11 mouse cellular contexts compared by ENCODE assay signal in genomic region chr16:4907386-4907785, GRCm38 (mm10). TPM values are rescaled to one million over a fixed set of nuclear protein-coding genes. Genes with fewer than 3 reads are reported as not detected.
A peak's percentile ranks its signal among the peaks of the same experiment; 100 is the strongest.
DNase-seq lines count a peak whose midpoint lies in the region; ATAC-seq and TF ChIP-seq lines count a peak whose summit lies in the region.
"Had no signal": no experiment of that assay in that cellular context is flagged by ENCODE, and none has a peak within 500 bp of the region (broad histone marks: within the 10 kb centered on the region; RNA-seq: fewer than 3 reads in every experiment).

No protein-coding gene starts in this region.

- no peaks in the 10 kb centered on the region for H3K27me3 ChIP-seq in hindbrain, postnatal 0 days (ENCODE audit: insufficient read depth, low read length)
- H3K27me3 ChIP-seq in hindbrain, embryonic 14.5 days (ENCODE audit: control insufficient read depth, insufficient read depth, low read length) = no peaks in the 10 kb centered on the region
- no peaks in the 10 kb centered on the region for H3K27me3 ChIP-seq in liver, adult 2 months (ENCODE audit: control insufficient read depth, insufficient read depth, low read length)
- H3K27me3 ChIP-seq: forebrain, embryonic 12.5 days; neural tube, embryonic 15.5 days had no signal

- peaks cover 15% of the 10 kb centered on the region for H3K36me3 ChIP-seq in hindbrain, postnatal 0 days (ENCODE audit: insufficient read depth, low read length)
- peaks cover 36% of the 10 kb centered on the region for H3K36me3 ChIP-seq in hindbrain, embryonic 14.5 days (replicated peaks; ENCODE audit: control insufficient read depth, insufficient read depth)
- H3K36me3 ChIP-seq in liver, adult 2 months (ENCODE audit: control insufficient read depth, insufficient read depth, low read length) = peaks cover 9% of the 10 kb centered on the region; the same call in 1 of the 2 replicates

- no peak overlapping the region for H3K4me2 ChIP-seq in hindbrain, postnatal 0 days (ENCODE audit: low read depth, low read length)
- no peak overlapping the region for H3K4me2 ChIP-seq in hindbrain, embryonic 14.5 days (replicated peaks)
- H3K4me2 ChIP-seq: forebrain, embryonic 12.5 days; neural tube, embryonic 15.5 days had no signal

- no peak for TF ChIP-seq POLR2A in liver, adult 2 months (IDR thresholded peaks at IDR 0.05; ENCODE audit: extremely low read depth, insufficient read depth, low read length)

- 0 out of 2 replicates have a peak overlapping the region, but pooled peaks have one; percentile 26 for H3K27ac ChIP-seq in hindbrain, postnatal 0 days
- H3K27ac ChIP-seq in hindbrain, embryonic 14.5 days = no peak overlapping the region
- peak overlapping the region; percentile 26 for H3K27ac ChIP-seq in liver, adult 2 months (replicated peaks; ENCODE audit: insufficient read depth, low read depth, low read length)
- H3K27ac ChIP-seq: forebrain, embryonic 12.5 days; neural tube, embryonic 15.5 days had no signal

- H3K4me3 ChIP-seq in hindbrain, postnatal 0 days (ENCODE audit: low read length) = no peak overlapping the region
- no peak overlapping the region for H3K4me3 ChIP-seq in hindbrain, embryonic 14.5 days (replicated peaks; ENCODE audit: low read length)
- H3K4me3 ChIP-seq in liver, adult 2 months (ENCODE audit: insufficient read depth, low read depth, low read length) = no peak overlapping the region
- H3K4me3 ChIP-seq: forebrain, embryonic 12.5 days; neural tube, embryonic 15.5 days had no signal

- H3K4me1 ChIP-seq in hindbrain, postnatal 0 days (ENCODE audit: insufficient read depth, low read length) = no peaks in the 10 kb centered on the region
- no peaks in the 10 kb centered on the region for H3K4me1 ChIP-seq in hindbrain, embryonic 14.5 days (replicated peaks; ENCODE audit: control insufficient read depth, insufficient read depth, low read length)
- peaks cover 23% of the 10 kb centered on the region for H3K4me1 ChIP-seq in liver, adult 2 months (ENCODE audit: control insufficient read depth, insufficient read depth, low read length)
- H3K4me1 ChIP-seq: forebrain, embryonic 12.5 days had no signal

- ATAC-seq in hindbrain, postnatal 0 days = peak; percentile 42; the same call in 1 of the 2 replicates
- ATAC-seq in hindbrain, embryonic 14.5 days (ENCODE audit: low FRiP score) = no peak
- peak; percentile 12; the same call in 1 of the 2 replicates for ATAC-seq in granulocyte monocyte progenitor cell, adult 5-6 weeks (replicated peaks; ENCODE audit: poor library complexity, severe bottlenecking)

- H3K9me3 ChIP-seq in hindbrain, postnatal 0 days (ENCODE audit: low read length) = no peaks in the 10 kb centered on the region
- no peaks in the 10 kb centered on the region for H3K9me3 ChIP-seq in hindbrain, embryonic 14.5 days (ENCODE audit: control insufficient read depth, low read length)
- H3K9me3 ChIP-seq: forebrain, embryonic 12.5 days; neural tube, embryonic 15.5 days had no signal

- 72% methylated on average over 2 of the region's 2 CpGs for WGBS in hindbrain, postnatal 0 days
- WGBS in hindbrain, embryonic 14.5 days = 85% methylated on average over 2 of the region's 2 CpGs
- WGBS in liver, adult 2 months = 30% methylated on average over 2 of the region's 2 CpGs

- DNase-seq in hindbrain, postnatal 0 days (ENCODE audit: low spot score) = peak; percentile 32
- no peak for DNase-seq in hindbrain, embryonic 14.5 days (ENCODE audit: low spot score)
- peak; percentile 86 for DNase-seq in liver, adult 2 months (ENCODE audit: extremely low read depth, low read depth, low spot score)
- DNase-seq in liver (no peak), adipocyte (ENCODE audit: low spot score) (peak; percentile 86)
- DNase-seq in thymus, postnatal 10 days (ENCODE audit: low spot score in 2 of 2) = no peak
- DNase-seq: cerebellum, adult 8-10 months; heart, postnatal 10 days had no signal

- TF ChIP-seq CTCF in hindbrain, postnatal 0 days (IDR thresholded peaks at IDR 0.05; ENCODE audit: low read depth) = no peak
- no peak for TF ChIP-seq CTCF in liver, adult 2 months (IDR thresholded peaks at IDR 0.05; ENCODE audit: low read depth, low read length)

- no peak overlapping the region for H3K9ac ChIP-seq in hindbrain, postnatal 0 days (replicated peaks; ENCODE audit: low read length)
- H3K9ac ChIP-seq in hindbrain, embryonic 14.5 days = no peak overlapping the region
- no peak overlapping the region for H3K9ac ChIP-seq in liver, adult 2 months (ENCODE audit: low read depth, low read length)
- H3K9ac ChIP-seq: forebrain, embryonic 12.5 days; neural tube, embryonic 15.5 days had no signal

- peaks cover 18% of the 10 kb centered on the region; the same call in 1 of the 2 replicates for H3K79me2 ChIP-seq in liver, adult 2 months (ENCODE audit: control insufficient read depth, insufficient read depth, low read length)

RNA-seq across cellular contexts. Expression of gene Mgrn1, which starts 21.3 kb away (rescaled TPM):
- total RNA-seq in hindbrain, postnatal 0 days (2014; rRNA removed) = 217 and 235 TPM in 2 replicates
- 123 and 126 TPM in 2 replicates for polyA plus RNA-seq in hindbrain, postnatal 0 days (2015; fragmentation: Nextera tagmentation; extraction: Ambion mirVana)
- polyA plus RNA-seq in hindbrain, embryonic 14.5 days (2014; fragmentation: Nextera tagmentation; extraction: Ambion mirVana) = 119 and 122 TPM in 2 replicates
- 28.2 and 42.8 TPM in 2 replicates for total RNA-seq in liver, adult 2 months (2014; rRNA removed)
- polyA plus RNA-seq in liver, adult 2 months (2012; rRNA removed) = 59.0 and 71.0 TPM in 2 replicates
- total RNA-seq in granulocyte monocyte progenitor cell, adult 5-6 weeks (2014; fragmentation: Nextera tagmentation) = 28.3 and 33.5 TPM in 2 replicates
- total RNA-seq in granulocyte monocyte progenitor cell, adult 5-6 weeks (2017) = 16.6 and 21.6 TPM in 2 replicates

RNA-seq across cellular contexts. Expression of gene Ubald1, which starts 27.3 kb away (rescaled TPM):
- 37.6 and 38.8 TPM in 2 replicates for total RNA-seq in hindbrain, postnatal 0 days (2014; rRNA removed)
- polyA plus RNA-seq in hindbrain, postnatal 0 days (2015; fragmentation: Nextera tagmentation; extraction: Ambion mirVana) = 66.3 and 66.6 TPM in 2 replicates
- polyA plus RNA-seq in hindbrain, embryonic 14.5 days (2014; fragmentation: Nextera tagmentation; extraction: Ambion mirVana) = 54.0 and 54.4 TPM in 2 replicates
- total RNA-seq in liver, adult 2 months (2014; rRNA removed) = 4.0 and 7.1 TPM in 2 replicates
- polyA plus RNA-seq in liver, adult 2 months (2012; rRNA removed) = 13.6 and 15.5 TPM in 2 replicates
- 37.0 and 39.8 TPM in 2 replicates for total RNA-seq in granulocyte monocyte progenitor cell, adult 5-6 weeks (2014; fragmentation: Nextera tagmentation)
- total RNA-seq in granulocyte monocyte progenitor cell, adult 5-6 weeks (2017) = 11.4 and 14.1 TPM in 2 replicates

RNA-seq across cellular contexts. Expression of gene Nudt16l1, which starts 31.2 kb away (rescaled TPM):
- total RNA-seq in hindbrain, postnatal 0 days (2014; rRNA removed) = 29.8 and 43.0 TPM in 2 replicates
- 119 and 121 TPM in 2 replicates for polyA plus RNA-seq in hindbrain, postnatal 0 days (2015; fragmentation: Nextera tagmentation; extraction: Ambion mirVana)
- polyA plus RNA-seq in hindbrain, embryonic 14.5 days (2014; fragmentation: Nextera tagmentation; extraction: Ambion mirVana) = 122 and 133 TPM in 2 replicates
- 12.2 and 16.2 TPM in 2 replicates for total RNA-seq in liver, adult 2 months (2014; rRNA removed)
- 53.5 and 57.0 TPM in 2 replicates for polyA plus RNA-seq in liver, adult 2 months (2012; rRNA removed)
- total RNA-seq in granulocyte monocyte progenitor cell, adult 5-6 weeks (2014; fragmentation: Nextera tagmentation) = 45.1 and 51.5 TPM in 2 replicates
- 13.2 and 15.8 TPM in 2 replicates for total RNA-seq in granulocyte monocyte progenitor cell, adult 5-6 weeks (2017)

RNA-seq across cellular contexts. Expression of gene Anks3, which starts 56.6 kb away (rescaled TPM):
- total RNA-seq in hindbrain, postnatal 0 days (2014; rRNA removed) = 35.0 and 47.7 TPM in 2 replicates
- polyA plus RNA-seq in hindbrain, postnatal 0 days (2015; fragmentation: Nextera tagmentation; extraction: Ambion mirVana) = 38.0 and 44.1 TPM in 2 replicates
- polyA plus RNA-seq in hindbrain, embryonic 14.5 days (2014; fragmentation: Nextera tagmentation; extraction: Ambion mirVana) = 55.9 and 58.5 TPM in 2 replicates
- 11.3 and 14.2 TPM in 2 replicates for total RNA-seq in liver, adult 2 months (2014; rRNA removed)
- 16.8 and 22.3 TPM in 2 replicates for polyA plus RNA-seq in liver, adult 2 months (2012; rRNA removed)
- total RNA-seq in granulocyte monocyte progenitor cell, adult 5-6 weeks (2014; fragmentation: Nextera tagmentation) = 34.2 and 72.9 TPM in 2 replicates
- 19.3 and 34.8 TPM in 2 replicates for total RNA-seq in granulocyte monocyte progenitor cell, adult 5-6 weeks (2017)

Comparison
In these comparisons a context has a peak if more than half of its experiments do, and no peak if none do; other contexts are left out.
1. DNase-seq: peak in hindbrain, postnatal 0 days (single experiment), liver, adult 2 months (single experiment) and adipocyte (single experiment); none in hindbrain, embryonic 14.5 days (single experiment), liver (single experiment) and thymus, postnatal 10 days (0 of 2).